Mouse (Mus musculus) hindbrain, embryonic 15.5 days (tissue): Measurements from ENCODE around the gene Galnt4. TPM values are rescaled to one million over a fixed set of nuclear protein-coding genes. Genes with fewer than 3 reads are reported as not detected.

ENCODE experiments used
- polyA plus RNA-seq: library from polyadenylated mRNA; unstranded; fragments of >200 nt; fragmentation: Nextera tagmentation; extraction: Ambion mirVana; gene quantifications from 2 replicates; pipeline ENCODE4 v1.2.1, GENCODE M21; 2015

Gene Galnt4
- polyA plus RNA-seq, 1 experiment from 2014 or later: 3.3 TPM

Other genes starting within 250 kb of the Galnt4 start
- 301 and 305 TPM in 2 replicates for gene Atp2b1, start 193.8 kb upstream of the Galnt4 start, polyA plus RNA-seq
- 11.5 and 15.4 TPM in 2 replicates for gene Poc1b, start 1.1 kb upstream of the Galnt4 start, polyA plus RNA-seq
- gene Phxr2, start 18.2 kb downstream of the Galnt4 start, polyA plus RNA-seq: not detected in 2 replicates
- gene Dusp6, start 155.1 kb downstream of the Galnt4 start, polyA plus RNA-seq: 25.4 and 28.9 TPM in 2 replicates